Mouse (Mus musculus) G1E (cell line): ENCODE results near the gene Trim2.

Source experiments
- CTCF ChIP-seq: IDR thresholded peaks from 2 replicates; pipeline ENCODE4 v1.5.1; 2012; ENCODE audit warnings: low read depth, low read length, inconsistent platforms, mixed read lengths
- GATA1 ChIP-seq: IDR thresholded peaks from 2 replicates; pipeline ENCODE4 v1.6.1; 2012; ENCODE audit warnings: borderline replicate concordance, low read length, inconsistent platforms, mixed read lengths

- TF ChIP-seq CTCF (no peak), GATA1 (no peak)
These were observed 116.1 kb downstream of the Trim2 start for GRCm38 (mm10) chr3:84190513-84191061.
